Mouse (Mus musculus) E14TG2a.4 (cell line): ENCODE measurements around the gene Fth1.

Experiments
- CTCF ChIP-seq: conservative IDR thresholded peaks from 2 replicates; pipeline ENCODE4 v1.5.1; 2014; ENCODE audit warnings: low read length
- NANOG ChIP-seq: IDR thresholded peaks from 2 replicates; pipeline ENCODE4 v1.6.1; 2014; ENCODE audit warnings: borderline replicate concordance, low read length, mixed read lengths
- POU5F1 ChIP-seq: IDR thresholded peaks from 2 replicates; pipeline ENCODE4 v1.6.1; 2014; ENCODE audit warnings: low read length, borderline replicate concordance

DNA sequence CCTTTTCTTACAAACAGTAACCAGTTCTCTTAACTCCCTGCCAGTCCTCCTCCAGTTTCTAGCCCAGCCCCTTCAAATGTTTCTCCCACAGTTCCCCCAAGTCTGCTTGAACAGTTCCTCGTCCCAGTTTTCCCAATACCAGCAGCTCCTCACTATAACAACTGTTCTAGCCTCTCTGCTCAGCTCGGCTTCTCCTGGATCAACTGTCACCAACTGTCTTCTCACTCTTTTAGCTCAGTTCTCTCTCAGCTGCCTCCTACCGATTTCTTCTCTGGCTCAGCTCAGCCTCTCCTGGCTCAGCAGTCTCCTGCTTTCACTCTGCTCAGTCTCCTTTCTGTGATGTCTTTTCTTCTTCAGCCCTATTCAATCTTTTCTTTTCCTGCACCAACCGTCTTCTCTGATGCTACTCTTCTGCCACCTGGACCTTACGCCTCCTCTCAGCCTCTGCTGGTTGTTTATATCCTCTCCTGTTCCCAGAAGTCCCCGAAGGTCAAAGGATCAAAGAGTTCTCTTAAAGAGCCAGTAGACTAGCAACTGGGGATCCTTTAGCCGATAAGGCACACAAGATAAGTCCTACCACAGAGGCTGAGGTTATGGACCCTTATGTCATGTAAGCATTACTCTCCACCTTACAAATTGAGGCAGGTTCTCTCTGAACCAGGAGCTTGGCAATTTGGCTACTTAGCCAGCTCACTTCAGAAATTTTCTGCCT lies 16.0 kb upstream of the Fth1 start:
- TF ChIP-seq CTCF, result no peak
- TF ChIP-seq NANOG, result no peak
- no peak for TF ChIP-seq POU5F1
